Mouse (Mus musculus) granulocyte monocyte progenitor cell, adult 5-6 weeks (primary cell): ENCODE measurements around the gene C3. TPM values are rescaled to one million over a fixed set of nuclear protein-coding genes. Genes with fewer than 3 reads are reported as not detected.

Source experiments
- ATAC-seq: replicated peaks from 2 replicates; pipeline ENCODE4 v1.8.0; 2016; ENCODE audit warnings: mild to moderate bottlenecking, moderate TSS enrichment, inconsistent platforms; ENCODE audit not compliant: poor library complexity, severe bottlenecking
- total RNA-seq, 2 experiments: library from RNA; stranded (forward) in 1 of 2; stranded (reverse) in 1 of 2; fragments of 200-712, 200-1000 nt in 1 of 2; fragments of >200 nt in 1 of 2; fragmentation: Nextera tagmentation in 1 of 2; gene quantifications; 2 replicates each; pipeline ENCODE4 v1.2.3; 2014 to 2017

Gene C3
- total RNA-seq (2014; fragmentation: Nextera tagmentation): 59.6 and 67.4 TPM in 2 replicates
- total RNA-seq (2017): 146 and 183 TPM in 2 replicates

GRCm38 (mm10) chr17:57228014-57228413, at the start of gene C3:
C3 (minus strand) TSS chr17:57228136.
- ATAC-seq: peak; percentile 69

- ATAC-seq: peak; percentile 38
Observed at GRCm38 (mm10) chr17:57276634-57277121, 48.7 kb upstream of the C3 start.

- ATAC-seq: no peak
Observed at GRCm38 (mm10) chr17:57275997-57276351, 48.0 kb upstream of the C3 start.

GRCm38 (mm10) chr17:57275111-57275996, 47.4 kb upstream of the C3 start:
- peak; percentile 55 for ATAC-seq

- no peak for ATAC-seq
Observed at GRCm38 (mm10) chr17:57274686-57275085, 46.8 kb upstream of the C3 start.

GRCm38 (mm10) chr17:57273846-57274245, 45.9 kb upstream of the C3 start:
- ATAC-seq: no peak

GRCm38 (mm10) chr17:57271301-57271700, 43.4 kb upstream of the C3 start:
- no peak for ATAC-seq

- no peak for ATAC-seq
Observed at GRCm38 (mm10) chr17:57267556-57268126, 39.7 kb upstream of the C3 start.

- peak; percentile 88 for ATAC-seq
Observed at GRCm38 (mm10) chr17:57264972-57265945, 37.3 kb upstream of the C3 start.

GRCm38 (mm10) chr17:57264164-57264563, 36.2 kb upstream of the C3 start:
- ATAC-seq: peak; percentile 73

- no peak for ATAC-seq
Observed at GRCm38 (mm10) chr17:57262901-57263550, 35.1 kb upstream of the C3 start.

GRCm38 (mm10) chr17:57261796-57262195, 33.9 kb upstream of the C3 start:
- no peak for ATAC-seq

- no peak for ATAC-seq
Observed at GRCm38 (mm10) chr17:57261286-57261685, 33.4 kb upstream of the C3 start.

GRCm38 (mm10) chr17:57260351-57260750, 32.4 kb upstream of the C3 start:
- no peak for ATAC-seq

- no peak for ATAC-seq
Observed at GRCm38 (mm10) chr17:57259742-57260141, 31.8 kb upstream of the C3 start.

- ATAC-seq: no peak
Observed at GRCm38 (mm10) chr17:57258191-57258590, 30.3 kb upstream of the C3 start.

GRCm38 (mm10) chr17:57256921-57257485, 29.1 kb upstream of the C3 start:
- no peak for ATAC-seq

- no peak for ATAC-seq
Observed at GRCm38 (mm10) chr17:57255354-57255753, 27.4 kb upstream of the C3 start.

- ATAC-seq: no peak
Observed at GRCm38 (mm10) chr17:57253306-57253705, 25.4 kb upstream of the C3 start.

- no peak for ATAC-seq
Observed at GRCm38 (mm10) chr17:57251431-57251830, 23.5 kb upstream of the C3 start.
